Mouse (Mus musculus): ENCODE data around the gene Ncstn.

The Ncstn gene

DNA sequence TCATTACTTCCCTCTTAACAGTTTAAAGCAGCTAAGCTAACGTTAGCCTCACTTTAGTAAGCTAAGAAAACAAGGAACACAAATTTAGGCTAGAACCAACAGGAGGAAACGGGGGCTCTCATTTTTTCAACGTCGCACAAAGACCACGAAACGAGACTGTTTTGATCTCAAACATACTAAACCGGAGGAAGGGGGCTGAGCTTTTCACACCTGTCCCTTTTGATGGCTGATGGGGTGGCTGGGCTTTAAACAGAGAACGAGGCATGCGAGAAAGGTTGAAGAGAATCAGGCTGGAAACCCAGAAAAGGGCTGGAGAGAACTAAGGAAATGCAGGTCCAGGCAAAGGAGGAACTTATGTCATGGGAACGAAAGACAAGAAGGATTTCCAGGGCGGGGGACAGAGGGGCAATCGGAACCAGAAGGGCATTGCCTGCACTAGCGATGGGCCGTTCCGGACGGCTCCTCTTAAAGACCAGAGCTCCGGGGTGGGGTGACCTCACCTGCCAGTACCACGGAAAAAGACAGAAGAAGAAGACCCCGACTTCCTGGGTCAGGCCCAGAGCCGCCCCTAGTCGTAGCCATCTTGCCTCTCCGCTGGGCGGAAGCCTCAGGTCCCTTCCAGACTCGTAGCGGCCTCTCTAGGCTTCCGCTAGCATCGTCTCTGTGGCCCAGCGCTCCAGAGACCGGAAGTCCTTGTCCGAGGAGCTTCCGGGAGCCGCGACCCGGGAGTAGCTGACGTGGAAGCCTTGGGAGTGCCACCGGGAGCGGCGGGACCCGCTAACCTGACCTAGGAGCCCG, at the start of gene Ncstn, which contains the start of gene Copa:
TSS of gene Ncstn (minus strand) at position 695 of the 798 bp plus-strand sequence.
TSS of gene Copa (plus strand) at position 429 of the 798 bp plus-strand sequence.
- peak; percentile 93 for DNase-seq

DNA sequence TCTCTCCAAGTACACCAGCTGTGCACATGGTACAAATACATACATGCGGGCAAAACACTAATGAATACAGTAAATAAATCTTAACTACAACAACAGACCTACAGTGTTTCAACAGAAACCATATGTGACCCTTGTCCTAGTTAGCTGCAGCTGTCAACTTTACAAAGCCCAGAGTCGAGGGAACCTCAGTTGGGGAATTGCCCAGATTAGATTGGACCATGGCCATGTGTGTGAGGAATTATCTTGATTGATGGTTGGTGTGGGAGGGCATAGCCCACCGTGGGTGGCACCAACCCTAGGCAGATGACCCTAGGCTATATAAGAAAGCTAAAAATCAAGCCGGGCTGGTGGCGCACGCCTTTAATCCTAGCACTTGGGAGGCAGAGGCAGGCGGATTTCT, 49.7 kb upstream of the Ncstn start:
- DNase-seq = no peak

DNA sequence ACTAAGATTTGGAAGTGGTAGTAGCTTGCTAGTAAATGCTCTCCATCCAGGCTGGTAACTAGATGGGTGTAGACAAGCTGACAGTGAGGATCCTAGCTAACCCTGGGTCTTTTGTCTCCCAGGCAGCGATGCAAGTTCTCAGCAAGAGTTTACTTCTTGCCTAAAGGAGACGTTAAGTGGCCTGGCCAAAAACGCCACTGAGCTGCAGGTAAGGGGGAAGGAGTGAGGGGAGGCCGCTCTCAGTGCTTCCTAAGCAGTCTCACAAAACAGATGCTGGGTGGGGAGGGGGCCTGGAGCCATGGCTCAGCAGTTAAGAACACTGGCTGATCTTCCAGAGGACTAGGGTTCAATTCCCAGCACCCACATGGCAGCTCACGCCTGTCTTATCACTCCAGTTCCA, 47.2 kb upstream of the Ncstn start:
- no peak for DNase-seq

DNA sequence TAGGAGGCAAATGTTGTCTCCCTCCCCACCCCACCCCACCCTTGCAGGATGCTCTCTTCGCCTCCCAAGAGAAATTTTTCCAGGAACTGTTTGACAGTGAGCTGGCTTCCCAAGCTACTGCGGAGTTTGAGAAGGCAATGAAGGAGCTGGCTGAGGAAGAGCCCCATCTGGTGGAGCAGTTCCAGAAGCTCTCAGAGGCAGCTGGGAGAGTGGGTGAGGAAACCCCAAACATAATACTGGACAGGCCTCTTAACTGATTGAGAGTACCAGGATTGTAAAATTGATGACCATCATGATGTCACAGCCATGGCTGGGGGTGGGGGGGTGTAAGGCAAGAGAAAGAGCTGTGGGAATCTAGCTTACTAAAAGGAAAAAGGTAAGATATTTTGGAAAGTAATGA, 46.5 kb upstream of the Ncstn start:
- DNase-seq = no peak

DNA sequence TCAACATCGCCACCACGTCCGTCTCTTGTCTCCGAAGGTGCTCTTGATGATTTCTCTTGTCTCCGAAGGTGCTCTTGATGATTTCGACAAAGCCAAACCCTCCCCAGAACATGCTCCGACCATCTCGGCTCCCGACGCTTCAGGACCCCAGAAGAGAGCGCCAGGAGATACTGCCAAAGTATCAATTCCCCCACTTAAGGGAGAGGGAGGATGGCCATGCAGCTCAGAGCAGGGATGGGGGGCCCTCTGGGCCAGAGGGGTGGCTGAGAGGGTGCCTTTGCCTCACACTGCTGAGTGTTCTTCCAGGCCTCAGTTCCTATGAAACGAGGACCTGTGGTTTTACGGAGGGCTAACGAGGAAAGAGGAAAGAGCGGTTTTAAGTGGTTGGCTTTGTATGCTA, 46.0 kb upstream of the Ncstn start:
- no peak for DNase-seq

DNA sequence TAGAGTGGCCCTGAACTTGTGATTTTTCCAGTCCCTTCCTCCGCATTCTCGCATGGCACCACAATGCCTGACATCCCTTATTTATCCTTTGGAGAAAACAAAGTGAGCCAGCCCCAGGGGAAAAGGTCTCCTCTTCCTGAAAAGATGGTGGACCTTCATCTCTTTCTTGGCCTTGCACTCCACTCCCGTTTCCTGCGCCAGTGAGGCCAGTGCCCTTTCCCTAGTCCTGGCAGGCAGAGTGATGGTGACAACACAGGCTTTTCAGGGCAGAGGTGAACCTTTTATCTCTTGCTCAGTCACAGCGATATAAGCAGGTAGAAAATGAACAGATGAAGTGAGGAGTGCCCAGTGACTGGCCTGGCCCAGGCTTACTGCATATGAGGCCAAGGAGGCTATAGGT, 44.9 kb upstream of the Ncstn start:
- no peak for DNase-seq

DNA sequence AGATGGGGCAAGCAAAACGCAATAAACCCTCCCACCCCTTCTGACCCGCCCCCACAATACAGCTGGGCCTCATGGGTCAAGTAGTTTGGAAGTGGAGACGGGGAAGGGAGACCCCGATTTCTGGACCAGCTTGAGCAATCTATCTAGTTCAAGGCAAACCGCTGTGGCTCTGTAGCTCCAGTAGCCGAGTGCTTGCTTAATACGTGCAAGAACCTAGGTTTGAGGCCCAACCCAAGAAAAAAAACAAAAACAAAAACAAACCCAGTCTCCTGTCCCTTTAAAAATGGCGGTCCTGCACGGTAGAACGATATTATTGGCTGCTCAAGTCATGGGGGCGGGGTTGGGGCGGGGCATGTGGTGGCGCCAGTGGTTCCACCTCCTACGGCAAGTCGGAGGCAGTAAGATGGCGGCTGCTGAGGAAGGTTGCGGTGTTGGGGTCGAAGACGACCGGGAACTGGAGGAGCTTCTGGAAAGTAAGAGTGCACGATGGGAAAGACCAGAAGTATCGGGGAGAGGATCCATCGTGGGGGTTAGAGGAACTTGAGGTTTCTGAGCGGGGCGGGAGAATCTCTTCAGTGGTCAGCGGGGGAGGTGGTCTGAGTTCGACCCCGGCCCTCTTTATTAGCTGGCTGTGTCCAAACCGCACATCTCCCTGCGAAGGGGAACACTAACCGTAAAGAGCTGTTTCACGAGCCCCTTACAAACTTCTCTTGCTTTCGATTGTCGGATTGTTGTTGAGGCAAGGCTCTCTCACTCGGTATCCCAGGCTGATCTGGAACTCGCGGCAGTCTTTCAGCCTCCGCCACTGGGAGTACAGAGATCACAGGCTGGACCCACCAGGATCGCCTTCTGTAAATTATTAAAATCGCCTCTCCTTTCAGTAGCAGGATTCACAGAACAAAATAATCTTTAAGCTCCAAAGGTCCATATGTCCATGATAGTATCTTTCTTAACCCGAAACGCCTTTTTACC, 44.1 kb upstream of the Ncstn start, which contains the start of gene Pex19:
TSS of gene Pex19 (plus strand) at position 380 of the 972 bp plus-strand sequence.
- DNase-seq = peak; percentile 80

DNA sequence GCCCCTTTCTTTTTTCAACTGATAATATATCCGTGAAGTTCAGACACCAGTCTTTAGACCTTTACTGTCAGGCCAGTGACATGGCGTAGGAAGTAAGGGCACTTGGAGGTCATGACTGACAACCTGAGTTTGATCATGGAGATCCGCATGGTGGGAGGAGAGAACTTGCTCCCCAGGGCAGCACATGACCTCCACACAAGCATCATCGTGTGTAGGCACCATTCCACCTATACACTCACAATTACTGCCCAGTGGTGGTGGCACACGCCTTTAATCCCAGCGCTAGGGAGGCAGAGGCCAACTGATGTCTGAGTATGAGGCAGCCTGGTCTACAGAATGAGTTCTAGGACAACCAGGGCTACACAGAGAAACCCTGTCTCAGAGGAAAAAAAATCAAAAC, 42.0 kb upstream of the Ncstn start:
- DNase-seq = no peak

DNA sequence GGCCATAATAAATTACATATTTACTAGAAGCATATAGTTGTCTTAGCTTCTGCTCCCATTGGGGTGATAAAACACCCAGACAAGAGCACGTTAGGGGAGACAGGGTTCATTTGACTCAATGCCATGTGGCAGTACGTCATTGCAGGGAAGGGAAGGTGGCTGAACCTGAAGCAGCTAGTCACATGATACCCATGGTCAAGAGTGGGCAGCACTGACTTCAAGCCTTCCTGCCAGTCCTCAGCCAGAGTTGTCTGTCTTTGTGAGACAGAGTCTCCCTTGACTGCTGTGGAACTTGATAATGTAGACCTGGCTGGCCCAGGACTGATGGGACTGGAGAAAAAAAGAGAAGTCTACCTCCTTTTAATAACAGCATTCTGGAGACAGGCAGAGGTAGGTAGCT, 40.1 kb upstream of the Ncstn start:
- no peak for DNase-seq

DNA sequence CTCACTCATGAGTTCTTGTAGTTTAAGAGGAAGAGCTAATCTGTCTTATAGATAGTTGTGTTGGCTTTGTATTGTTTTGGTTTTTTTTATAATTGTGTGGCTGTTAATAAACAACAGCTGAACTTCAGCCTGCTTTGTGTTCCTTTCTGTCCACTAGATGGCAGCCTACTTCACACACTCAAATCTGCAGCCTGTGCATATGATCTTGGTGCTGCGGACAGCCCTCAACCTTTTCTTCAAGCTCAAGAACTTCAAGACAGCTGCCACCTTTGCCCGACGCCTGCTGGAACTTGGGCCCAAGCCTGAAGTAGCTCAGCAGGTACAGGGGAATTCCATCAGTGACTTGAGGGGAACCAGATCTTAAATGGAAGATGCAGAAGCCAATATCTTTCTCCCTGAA, 37.1 kb upstream of the Ncstn start:
- peak; percentile 35 for DNase-seq

DNA sequence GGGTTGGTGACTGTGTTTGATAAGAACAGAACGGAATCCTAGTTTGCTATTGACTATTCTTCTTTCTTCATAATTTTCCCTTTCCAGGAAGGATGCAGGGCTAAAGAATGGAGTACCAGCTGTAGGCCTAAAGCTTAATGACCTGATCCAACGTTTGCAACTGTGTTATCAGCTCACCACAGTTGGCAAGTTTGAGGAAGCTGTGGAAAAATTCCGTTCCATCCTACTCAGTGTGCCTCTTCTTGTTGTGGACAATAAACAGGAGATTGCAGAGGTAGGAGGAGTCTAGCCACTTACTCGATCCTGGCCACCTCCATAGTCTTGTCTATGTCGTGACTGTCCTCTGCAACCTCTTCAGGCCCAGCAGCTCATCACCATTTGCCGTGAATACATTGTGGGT, 36.5 kb upstream of the Ncstn start:
- DNase-seq = no peak

DNA sequence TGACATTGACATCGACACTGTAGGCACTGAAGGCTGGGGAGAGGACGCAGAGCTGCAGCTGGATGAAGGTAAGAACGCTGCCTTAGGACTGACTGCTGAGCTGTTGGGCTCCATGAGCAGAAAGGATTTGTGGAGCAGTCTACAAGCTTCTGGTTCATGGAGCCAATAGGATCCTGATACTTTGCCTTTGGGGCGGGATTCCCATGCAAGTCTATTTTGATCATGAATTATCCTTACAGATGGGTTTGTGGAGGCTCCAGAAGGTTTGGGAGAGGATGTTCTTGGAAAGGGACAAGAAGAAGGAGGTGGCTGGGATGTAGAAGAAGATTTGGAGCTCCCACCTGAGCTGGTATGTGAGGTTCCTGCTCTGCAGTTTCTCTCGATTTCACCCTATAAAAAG, 34.4 kb upstream of the Ncstn start:
- DNase-seq = no peak

DNA sequence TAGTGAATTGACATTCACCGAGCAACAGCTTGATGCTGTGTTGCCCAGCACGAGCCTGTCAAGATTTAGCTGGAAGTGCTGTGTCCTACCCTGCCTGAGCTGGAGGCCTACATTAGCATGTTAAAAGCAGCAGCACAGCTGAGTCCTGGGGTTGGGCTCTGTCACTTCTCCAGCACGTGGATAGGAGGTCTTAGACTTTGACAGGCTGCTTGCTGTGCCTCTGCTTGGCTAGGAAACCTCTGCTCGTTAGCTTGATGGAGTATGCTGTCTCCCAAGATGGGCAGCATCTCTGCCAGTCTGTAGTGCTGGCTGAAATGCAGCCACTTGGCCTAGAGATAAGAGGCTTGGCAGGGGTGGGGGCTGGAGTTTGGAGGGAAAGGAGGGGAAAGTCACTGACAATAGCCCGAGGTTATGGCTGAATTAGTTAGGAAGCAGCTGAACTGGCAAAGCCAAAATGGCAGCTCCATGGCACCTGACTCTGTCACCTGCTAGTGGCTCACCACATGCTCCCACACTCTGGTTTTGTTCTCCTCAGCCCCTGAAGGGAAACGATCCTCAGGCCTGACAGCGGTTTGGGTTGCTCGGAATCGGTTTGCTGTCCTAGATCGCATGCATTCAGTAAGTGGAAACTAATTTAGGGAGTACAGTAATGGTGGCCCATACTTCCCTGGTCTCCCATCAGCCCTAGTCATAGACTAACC, 25.3 kb upstream of the Ncstn start:
- DNase-seq = no peak

DNA sequence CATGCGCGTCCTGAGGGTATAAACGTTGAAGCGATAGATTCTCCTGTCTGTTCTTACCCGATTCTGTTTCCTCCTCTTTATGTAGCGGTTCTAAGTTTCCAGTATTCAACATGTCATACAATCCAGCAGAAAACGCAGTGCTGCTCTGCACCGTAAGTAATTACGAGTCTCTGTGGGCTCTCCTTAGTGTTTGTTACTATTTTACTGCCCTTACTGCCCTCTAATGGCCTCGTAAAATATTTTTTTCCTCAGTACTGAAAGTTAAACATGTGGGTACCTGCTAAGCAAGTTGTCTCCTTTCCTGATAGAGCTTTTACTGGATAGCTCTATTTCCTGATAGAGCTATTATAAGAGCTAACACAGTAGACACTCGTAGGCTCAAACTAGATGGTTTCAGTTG, 22.5 kb upstream of the Ncstn start:
- DNase-seq = no peak

DNA sequence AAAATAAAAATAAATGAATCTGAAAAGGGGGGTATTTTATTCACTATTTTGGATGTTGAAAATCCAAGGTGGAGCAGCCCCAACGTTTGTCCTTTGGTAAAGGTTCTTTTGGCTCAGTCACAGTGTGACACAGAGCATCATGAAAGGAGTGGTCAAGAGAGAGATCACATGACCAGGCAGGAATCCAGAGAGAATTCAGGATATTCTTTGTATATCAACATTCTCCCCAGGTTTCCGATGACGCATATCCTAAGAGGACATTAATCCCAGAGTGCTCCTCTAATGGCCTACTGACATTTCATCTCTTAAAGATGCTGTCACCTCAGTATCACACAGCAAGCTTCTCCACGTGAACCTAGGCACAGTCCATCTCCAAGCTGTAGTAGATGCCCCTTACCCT, 21.0 kb upstream of the Ncstn start:
- no peak for DNase-seq

DNA sequence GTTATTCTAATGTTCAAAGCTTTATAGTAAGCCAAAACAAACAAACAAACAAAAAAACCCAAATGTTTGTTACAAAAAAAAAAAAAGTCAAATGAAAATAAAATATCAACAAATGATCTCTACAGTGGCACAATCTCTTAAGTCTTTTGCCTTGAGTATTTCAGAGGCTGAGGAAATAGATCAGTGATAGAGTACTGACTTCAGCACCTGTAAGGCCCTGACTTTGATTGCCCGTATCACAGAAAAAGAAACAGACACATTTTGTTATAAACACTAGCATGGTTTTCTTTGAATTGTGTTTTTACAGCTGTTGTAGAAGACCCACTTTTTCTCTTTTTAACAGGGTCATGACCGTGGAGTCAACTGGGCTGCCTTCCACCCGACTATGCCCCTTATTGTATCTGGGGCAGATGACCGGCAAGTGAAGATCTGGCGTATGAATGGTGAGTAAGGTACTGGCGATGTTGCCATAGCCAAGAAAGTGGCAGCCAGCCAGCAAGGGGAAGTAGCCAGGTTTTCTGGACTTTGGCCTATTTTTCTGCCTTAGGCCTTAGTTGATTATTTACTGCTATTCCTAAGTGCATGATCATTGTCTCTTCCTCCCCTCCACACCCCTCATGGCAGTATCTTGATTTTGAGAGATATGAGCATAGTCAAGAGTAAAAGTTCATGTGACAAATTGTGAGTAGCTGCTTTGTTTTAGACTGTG, 16.9 kb upstream of the Ncstn start:
- DNase-seq = no peak

DNA sequence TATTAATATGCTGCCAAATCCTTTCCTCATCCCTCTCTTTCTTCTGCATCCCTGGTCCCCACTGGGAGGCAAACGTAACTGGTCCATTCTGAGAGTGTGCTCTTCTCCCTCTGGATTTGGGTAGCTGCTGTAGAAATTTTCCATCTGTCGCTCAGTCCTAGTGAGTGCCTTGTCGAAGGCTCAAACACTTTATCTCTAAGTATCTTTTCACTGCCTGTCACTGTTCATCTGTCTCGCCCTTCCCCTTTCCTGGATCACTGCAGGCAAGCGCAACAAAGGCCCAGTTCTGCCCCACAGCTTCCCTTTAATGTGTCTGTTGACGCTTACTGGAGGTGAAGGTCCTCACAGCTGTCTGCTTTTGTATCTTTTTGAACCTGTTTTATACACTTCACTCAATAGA, 12.6 kb upstream of the Ncstn start:
- no peak for DNase-seq

DNA sequence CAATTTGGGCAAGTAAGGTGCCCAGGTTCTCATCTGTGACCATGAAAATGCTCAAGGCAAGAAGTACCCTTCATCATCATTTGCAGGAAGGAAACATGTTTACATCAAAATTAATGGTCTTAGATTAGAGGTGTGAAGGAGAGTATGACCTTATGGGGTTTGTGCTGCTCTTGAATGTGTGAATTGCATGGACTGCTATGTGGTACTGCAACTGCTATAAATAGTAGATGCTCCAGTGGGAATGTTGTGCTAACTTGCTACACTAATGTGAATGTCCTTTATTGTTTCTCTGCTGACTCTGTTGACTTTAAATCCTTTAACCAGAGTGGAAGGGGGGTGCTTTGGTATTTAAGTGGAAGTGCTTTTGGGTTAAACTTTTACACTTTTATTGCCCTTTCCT, 11.7 kb upstream of the Ncstn start:
- DNase-seq = no peak

DNA sequence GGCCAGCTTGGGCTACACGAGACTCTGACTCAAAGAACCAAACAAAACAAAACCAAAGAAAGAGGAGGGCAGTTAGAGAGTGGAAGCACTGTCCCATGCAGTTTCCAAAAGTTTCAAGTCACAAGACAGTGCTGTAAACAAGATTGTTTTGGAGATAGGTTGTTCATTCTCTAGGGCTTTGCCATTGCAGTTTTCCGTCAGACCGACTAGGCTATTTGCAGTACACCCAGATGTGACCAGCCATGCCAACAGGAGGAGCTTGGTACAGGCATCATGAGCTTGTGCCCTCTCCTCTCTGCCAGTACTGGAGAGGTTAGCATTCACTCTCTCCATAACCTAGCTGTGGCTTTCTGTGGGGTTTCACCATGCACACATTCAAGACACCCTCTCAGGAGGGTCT, 10.9 kb upstream of the Ncstn start:
- DNase-seq = no peak

DNA sequence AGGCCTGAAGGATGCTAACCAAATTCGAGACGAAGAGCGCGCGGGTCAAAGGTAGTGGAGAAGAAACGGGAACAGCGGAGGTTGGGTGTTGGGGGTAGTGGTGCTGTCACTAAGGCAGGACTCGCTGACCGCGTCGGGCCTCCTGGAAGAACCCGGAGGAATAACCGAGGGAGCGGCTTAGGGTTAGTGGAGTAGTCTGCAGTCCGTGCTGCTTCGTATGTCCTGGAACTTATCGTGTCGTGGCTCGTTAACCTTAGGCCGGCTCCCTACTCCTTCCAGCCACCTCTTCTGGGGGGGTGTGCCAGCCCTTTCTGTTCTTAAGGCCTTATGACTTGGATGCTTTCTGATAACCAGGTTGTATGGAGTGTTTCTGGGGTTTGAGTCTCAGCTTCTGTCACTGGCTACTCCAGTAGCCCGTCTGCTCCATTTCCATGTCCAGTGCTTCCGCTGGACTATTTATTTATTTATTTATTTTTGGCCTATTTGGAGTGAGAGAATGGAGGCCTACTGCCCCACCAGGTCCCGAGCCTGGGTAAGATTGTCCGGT, 377 bp upstream of the Ncstn start:
- DNase-seq = no peak

DNA sequence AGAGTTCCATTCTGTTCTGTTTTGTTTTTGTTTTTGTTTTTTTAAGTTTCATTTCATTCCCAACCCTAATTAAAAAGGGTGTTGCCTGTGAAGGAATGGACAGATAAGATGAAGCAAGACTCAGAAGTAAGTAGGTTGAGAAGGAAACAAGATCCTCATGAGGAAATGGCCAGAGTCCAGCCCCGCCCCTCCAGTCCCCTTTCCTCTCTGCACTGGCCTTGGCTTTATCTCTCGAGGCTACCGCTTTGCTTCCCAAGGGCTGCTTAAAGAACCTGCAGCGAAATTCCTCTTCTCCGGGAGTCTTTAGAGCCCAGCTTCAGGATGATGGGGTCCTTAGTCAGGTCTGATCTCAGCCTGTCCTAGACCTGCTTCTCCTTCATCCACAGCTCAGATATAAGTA, 4.6 kb downstream of the Ncstn start:
- no peak for DNase-seq

DNA sequence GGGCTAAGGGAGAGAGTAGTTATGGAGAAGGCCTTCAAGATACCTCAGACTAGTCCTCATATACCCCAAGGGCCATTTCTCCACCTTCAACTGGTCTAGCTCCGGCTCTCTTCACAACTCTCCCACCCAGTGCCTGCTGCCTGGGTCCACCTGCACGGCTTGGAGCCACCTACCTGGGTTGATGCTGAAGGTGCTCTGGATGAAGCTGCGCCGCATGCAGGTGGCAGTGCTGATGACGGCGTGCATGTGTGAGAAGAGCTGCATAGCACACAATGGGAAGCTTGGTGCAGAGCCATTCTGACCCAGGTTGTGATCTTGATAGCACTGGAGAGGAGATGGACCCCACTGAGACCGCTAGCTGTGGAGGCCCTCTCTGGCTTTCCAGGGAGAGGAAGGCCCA, 10.0 kb downstream of the Ncstn start:
- no peak for DNase-seq
